Mouse (Mus musculus) neural tube, embryonic 15.5 days (tissue): ENCODE results near the gene Palb2. TPM values are rescaled to one million over a fixed set of nuclear protein-coding genes. Genes with fewer than 3 reads are reported as not detected.

Experiments used
- ATAC-seq: fragments of 200-750 bp; cut with Nextera tagmentation; 2 replicates; pipeline ENCODE4 v1.8.0; 2017; ENCODE audit warnings: mild to moderate bottlenecking, moderate TSS enrichment, moderate library complexity; ENCODE audit not compliant: low FRiP score
- H3K27ac ChIP-seq: fragments of 300-500 bp; sonication (generic); replicated peaks from 2 replicates; pipeline ENCODE4 v1.5.1; 2015; ENCODE audit warnings: mild to moderate bottlenecking, inconsistent platforms
- H3K27me3 ChIP-seq: fragments of 300-500 bp; sonication (generic); replicated peaks from 2 replicates; pipeline ENCODE4 v1.6.1; 2015; ENCODE audit warnings: inconsistent platforms
- H3K36me3 ChIP-seq: fragments of 300-500 bp; sonication (generic); 2 replicates; pipeline ENCODE4 v1.6.1; 2015; ENCODE audit warnings: inconsistent platforms
- H3K4me1 ChIP-seq: fragments of 300-500 bp; sonication (generic); 2 replicates; pipeline ENCODE4 v1.6.1; 2015; ENCODE audit warnings: inconsistent platforms
- H3K4me2 ChIP-seq: fragments of 300-500 bp; sonication (generic); 2 replicates; pipeline ENCODE4 v1.6.1; 2015; ENCODE audit warnings: inconsistent platforms, mild to moderate bottlenecking, moderate library complexity
- H3K4me3 ChIP-seq: fragments of 300-500 bp; sonication (generic); replicated peaks from 2 replicates; pipeline ENCODE4 v1.5.1; 2015; ENCODE audit warnings: mild to moderate bottlenecking, inconsistent platforms
- H3K9ac ChIP-seq: fragments of 300-500 bp; sonication (generic); replicated peaks from 2 replicates; pipeline ENCODE4 v1.6.1; 2015; ENCODE audit warnings: mild to moderate bottlenecking, inconsistent platforms
- H3K9me3 ChIP-seq: fragments of 300-500 bp; sonication (generic); replicated peaks from 2 replicates; pipeline ENCODE4 v1.6.1; 2016; ENCODE audit warnings: inconsistent platforms
- WGBS: fragments of 180-500 bp; shearing (Covaris S2); methylation state at CpG from one replicate; pipeline ENCODE4 v1.1.7; 2015; ENCODE audit warnings: mixed read lengths; 5-methylcytosine and 5-hydroxymethylcytosine counted together
- polyA plus RNA-seq: library from polyadenylated mRNA; unstranded; fragments of >200 nt; fragmentation: Nextera tagmentation; extraction: Ambion mirVana; gene quantifications from 2 replicates; pipeline ENCODE4 v1.2.1, GENCODE M21; 2015

Gene Palb2
- polyA plus RNA-seq, 1 experiment from 2014 or later = 4.6 TPM

DNA sequence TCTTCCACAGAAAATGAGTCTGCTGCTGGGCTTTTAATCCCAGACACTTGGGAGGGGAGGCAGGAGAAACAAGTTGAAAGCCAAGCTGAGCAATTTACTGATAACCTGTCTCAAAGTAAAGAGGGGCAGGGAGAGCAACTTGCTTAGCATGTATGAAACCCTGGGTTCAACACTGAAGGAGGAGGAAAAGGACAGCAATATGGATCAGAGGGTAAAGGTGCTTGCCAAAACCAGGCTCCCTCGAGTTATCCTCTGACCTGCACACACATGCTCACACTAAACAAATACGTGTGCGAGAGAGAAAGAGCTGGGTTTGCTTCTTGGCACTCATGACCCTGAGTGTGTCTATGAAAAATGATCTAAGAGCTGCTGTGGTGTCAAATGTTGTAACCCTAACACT lies 34.8 kb downstream of the Palb2 start:
- no peaks in the 10 kb centered on the region for H3K27me3 ChIP-seq
- H3K36me3 ChIP-seq = peaks cover 45% of the 10 kb centered on the region
- ATAC-seq = no peak
- no peaks in the 10 kb centered on the region for H3K9me3 ChIP-seq
- peaks cover 28% of the 10 kb centered on the region for H3K4me1 ChIP-seq
- no peak overlapping the region for H3K9ac ChIP-seq
- H3K4me3 ChIP-seq = no peak overlapping the region
- H3K4me2 ChIP-seq = no peak overlapping the region
- H3K27ac ChIP-seq = no peak overlapping the region
- 94% methylated on average over 3 of the region's 3 CpGs for WGBS

DNA sequence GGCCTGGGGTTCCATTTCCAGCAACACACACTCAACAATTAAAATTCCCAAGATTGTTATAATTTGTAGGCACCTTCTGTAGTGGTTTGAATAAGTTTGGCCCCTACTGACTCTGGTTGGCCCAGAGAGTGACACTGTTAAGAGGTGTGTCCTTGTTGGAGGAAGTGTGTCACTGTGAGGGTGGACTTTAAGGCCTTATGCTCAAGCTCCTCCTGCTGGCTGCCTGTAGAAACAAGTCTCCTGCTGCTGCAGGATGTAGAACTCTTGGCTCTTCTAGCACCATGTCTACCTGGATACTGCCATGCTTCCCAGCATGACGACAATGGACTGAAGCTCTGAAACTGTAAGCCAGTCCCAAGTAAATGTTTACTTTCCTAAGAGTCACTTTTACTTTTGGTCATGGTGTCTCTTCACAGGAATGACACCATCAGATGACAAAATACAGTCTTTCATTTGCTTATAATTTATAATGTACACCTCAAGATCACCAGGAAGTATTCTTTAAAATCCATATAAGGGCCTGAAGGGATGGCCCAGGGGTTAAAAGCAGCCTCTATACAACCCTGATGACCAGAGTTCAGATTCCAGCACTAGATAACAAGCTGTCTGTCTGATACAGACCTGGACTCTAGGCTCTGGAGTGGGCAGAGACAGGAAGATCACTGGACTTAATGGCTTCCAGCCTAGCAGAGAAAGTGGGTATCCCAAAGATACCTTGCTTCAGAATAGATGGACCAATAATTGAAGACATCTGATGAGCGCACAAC lies 38.0 kb downstream of the Palb2 start:
- no peaks in the 10 kb centered on the region for H3K9me3 ChIP-seq
- peaks cover 74% of the 10 kb centered on the region for H3K36me3 ChIP-seq
- no peak for ATAC-seq
- H3K4me3 ChIP-seq = no peak overlapping the region
- H3K4me1 ChIP-seq = peaks cover 8% of the 10 kb centered on the region
- no peak overlapping the region for H3K27ac ChIP-seq
- H3K4me2 ChIP-seq = no peak overlapping the region
- 100% methylated on average over 2 of the region's 2 CpGs for WGBS
- H3K27me3 ChIP-seq = no peaks in the 10 kb centered on the region
- no peak overlapping the region for H3K9ac ChIP-seq

DNA sequence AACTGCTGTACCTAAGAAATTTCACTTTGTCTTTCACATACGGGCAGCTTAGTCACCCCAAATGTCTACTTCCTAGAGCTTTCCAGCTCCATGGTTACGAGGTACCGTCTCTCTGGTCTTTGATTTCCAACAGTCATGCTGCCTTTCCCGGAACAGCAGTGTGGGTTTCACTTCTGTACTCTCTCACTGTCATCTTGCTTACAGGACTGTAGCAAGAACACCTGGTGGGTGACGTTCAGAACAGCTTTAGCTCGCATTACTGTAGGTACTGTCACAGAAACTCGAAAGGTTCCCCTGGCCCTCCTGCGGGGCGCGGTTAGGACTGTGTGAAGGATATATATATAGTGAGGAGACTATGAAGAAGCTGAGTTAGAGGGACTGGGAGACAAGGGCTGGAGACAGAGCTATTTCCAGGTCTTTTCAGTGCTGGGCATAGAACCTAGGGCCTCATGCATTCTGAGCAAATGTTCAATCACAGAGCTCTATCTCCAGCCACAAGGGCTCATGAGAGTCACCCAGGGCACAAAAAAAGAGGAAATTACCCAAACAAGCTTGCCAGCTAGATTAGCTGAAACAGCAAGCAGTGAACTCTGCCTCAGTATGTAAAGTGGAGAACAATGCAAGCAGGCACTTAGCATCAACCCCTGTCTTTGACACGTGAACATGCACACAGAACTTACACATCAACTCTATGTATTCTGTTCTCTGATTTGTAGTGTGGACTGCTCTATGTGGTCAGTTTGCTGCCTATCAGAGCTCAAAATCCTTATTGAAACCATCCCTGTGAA lies 45.4 kb downstream of the Palb2 start:
- H3K27ac ChIP-seq = no peak overlapping the region
- peaks cover 75% of the 10 kb centered on the region for H3K36me3 ChIP-seq
- ATAC-seq = no peak
- H3K4me3 ChIP-seq = no peak overlapping the region
- H3K4me2 ChIP-seq = no peak overlapping the region
- WGBS = 93% methylated on average over 11 of the region's 11 CpGs
- no peak overlapping the region for H3K9ac ChIP-seq
- H3K4me1 ChIP-seq = no peaks in the 10 kb centered on the region
- no peaks in the 10 kb centered on the region for H3K9me3 ChIP-seq
- no peaks in the 10 kb centered on the region for H3K27me3 ChIP-seq

DNA sequence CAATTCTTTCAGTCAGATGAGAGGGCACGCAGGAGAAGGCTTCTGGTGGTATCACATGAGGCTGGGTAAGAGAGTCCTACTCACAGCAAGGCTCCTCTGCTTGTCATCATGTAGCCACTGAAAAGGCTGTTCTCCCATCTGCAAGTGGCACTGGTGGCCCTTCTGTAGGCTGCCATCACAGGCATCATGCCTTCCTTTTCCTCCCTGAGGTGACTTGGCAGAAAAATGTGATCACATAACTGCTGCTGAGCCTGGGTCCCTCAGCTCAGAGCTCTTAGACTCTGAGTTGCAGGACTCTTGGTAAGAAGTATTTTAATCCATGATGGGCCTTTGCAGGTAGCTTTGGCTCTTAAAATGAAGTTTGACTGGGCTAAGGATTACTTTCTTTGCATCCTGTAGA lies 51.7 kb downstream of the Palb2 start:
- no peaks in the 10 kb centered on the region for H3K9me3 ChIP-seq
- no peak overlapping the region for H3K4me2 ChIP-seq
- ATAC-seq = no peak
- H3K27me3 ChIP-seq = no peaks in the 10 kb centered on the region
- H3K27ac ChIP-seq = no peak overlapping the region
- no peak overlapping the region for H3K4me3 ChIP-seq
- H3K9ac ChIP-seq = no peak overlapping the region
- WGBS = 97% methylated on average over 1 of the region's 1 CpGs
- H3K4me1 ChIP-seq = no peaks in the 10 kb centered on the region
- H3K36me3 ChIP-seq = peaks cover 74% of the 10 kb centered on the region

DNA sequence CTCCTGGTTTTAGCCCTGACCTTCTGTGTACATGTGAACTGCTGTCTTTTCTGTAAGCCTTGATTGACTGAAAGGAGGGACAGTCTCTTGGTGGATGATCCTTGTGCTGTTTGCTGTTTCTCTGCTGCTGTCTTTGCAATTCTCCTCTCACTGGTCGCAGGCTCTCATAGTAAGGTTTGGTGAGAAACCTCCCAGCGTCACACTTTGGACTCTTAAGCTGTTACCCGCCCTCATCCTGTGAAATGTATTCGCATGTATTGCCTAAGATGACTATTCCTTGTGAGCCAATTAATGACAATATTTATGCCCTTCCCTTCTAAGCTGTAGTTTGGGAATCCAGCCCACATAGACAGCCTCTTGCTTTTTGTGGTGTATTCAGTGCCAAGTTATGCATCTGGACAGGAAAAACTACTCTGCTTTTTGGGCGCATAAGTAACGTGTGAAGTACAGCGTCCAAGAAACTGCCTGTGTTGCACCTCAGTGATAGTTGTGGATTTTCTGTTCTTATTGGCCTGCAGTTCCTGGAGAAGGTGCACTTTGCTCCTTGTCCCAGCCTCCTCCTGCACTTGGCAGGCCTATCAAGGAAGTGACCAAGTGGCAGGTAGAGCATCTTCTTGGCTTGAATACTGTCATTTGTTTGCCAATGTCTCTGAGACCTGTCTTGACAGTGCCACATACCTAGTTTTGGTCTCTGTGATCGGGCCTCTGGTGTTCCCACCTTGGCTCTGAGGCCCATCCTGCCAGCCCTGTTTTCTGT lies 52.8 kb downstream of the Palb2 start:
- H3K4me1 ChIP-seq = no peaks in the 10 kb centered on the region
- no peak for ATAC-seq
- no peak overlapping the region for H3K4me2 ChIP-seq
- H3K36me3 ChIP-seq = peaks cover 79% of the 10 kb centered on the region
- no peaks in the 10 kb centered on the region for H3K9me3 ChIP-seq
- H3K4me3 ChIP-seq = no peak overlapping the region
- H3K27ac ChIP-seq = no peak overlapping the region
- no peak overlapping the region for H3K9ac ChIP-seq
- no peaks in the 10 kb centered on the region for H3K27me3 ChIP-seq
- 94% methylated on average over 8 of the region's 8 CpGs for WGBS

DNA sequence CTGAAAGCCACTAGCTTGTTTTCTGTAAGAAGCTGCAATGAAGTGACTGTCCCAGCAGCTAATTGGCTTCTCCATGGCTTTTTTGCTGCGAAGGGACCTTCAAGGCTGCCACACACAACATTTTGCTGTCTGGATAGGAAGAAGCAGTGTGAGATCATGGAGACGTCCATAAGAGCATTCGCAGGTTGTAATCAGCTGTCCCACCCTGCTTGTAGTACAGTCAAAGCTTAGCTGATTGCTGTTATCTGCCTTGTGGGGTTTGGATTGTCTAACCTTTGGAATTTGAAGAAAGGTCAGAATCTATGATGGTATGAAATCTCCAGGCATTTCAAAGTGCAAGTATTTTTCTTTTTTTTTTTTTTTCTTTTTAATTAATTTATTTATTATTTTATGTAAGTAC lies 58.4 kb downstream of the Palb2 start:
- Histone ChIP-seq H3K4me3 (no peak overlapping the region), H3K9ac (no peak overlapping the region), H3K4me1 (peaks cover 10% of the 10 kb centered on the region), H3K4me2 (no peak overlapping the region), H3K27ac (no peak overlapping the region), H3K9me3 (no peaks in the 10 kb centered on the region), H3K36me3 (peaks cover 83% of the 10 kb centered on the region), H3K27me3 (no peaks in the 10 kb centered on the region)
- ATAC-seq = no peak
- 93% methylated on average over 3 of the region's 3 CpGs for WGBS

DNA sequence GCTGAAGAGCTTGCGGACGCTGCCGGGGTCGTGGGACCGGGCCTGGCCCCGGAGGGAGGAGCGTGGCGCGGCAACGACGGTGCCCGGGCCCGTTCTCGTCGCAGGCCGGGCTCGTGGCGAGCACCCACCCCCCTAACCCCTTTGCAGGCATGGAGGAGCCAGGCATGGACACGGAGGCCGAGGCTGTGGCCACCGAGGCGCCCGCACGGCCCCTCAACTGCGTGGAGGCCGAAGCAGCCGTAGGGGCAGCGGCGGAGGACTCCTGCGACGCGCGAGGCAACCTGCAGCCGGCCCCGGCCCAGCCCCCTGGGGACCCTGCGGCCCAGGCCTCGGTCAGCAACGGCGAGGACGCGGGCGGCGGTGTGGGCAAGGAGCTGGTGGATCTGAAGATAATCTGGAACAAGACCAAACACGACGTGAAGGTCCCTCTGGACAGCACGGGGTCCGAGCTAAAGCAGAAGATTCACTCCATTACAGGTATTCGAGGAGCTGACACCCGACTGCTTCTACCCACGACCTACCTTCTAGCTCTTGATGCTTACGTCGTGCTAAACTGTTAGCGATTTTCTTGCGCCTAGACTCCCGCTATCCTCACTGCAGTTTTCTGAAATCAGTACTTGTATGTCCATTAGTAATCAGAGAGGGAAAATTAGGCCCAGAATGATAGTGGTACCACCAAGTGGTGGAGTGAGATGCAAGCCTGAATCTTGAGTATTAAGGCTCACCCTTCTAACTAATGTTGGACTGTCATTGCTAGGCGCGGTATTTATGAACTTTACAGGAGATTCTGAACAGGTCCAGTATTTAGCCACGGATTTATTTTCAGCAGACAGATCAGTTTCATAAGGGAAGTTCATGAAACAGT lies 65.0 kb downstream of the Palb2 start:
- peak; percentile 34 for ATAC-seq
- H3K27me3 ChIP-seq = no peaks in the 10 kb centered on the region
- peaks cover 26% of the 10 kb centered on the region for H3K36me3 ChIP-seq
- H3K4me3 ChIP-seq = peak overlapping the region; percentile 99
- 5% methylated on average over 55 of the region's 58 CpGs for WGBS
- peak overlapping the region; percentile 98 for H3K9ac ChIP-seq
- peaks cover 38% of the 10 kb centered on the region for H3K4me1 ChIP-seq
- H3K4me2 ChIP-seq = peak overlapping the region; percentile 79
- peak overlapping the region; percentile 97 for H3K27ac ChIP-seq
- no peaks in the 10 kb centered on the region for H3K9me3 ChIP-seq

DNA sequence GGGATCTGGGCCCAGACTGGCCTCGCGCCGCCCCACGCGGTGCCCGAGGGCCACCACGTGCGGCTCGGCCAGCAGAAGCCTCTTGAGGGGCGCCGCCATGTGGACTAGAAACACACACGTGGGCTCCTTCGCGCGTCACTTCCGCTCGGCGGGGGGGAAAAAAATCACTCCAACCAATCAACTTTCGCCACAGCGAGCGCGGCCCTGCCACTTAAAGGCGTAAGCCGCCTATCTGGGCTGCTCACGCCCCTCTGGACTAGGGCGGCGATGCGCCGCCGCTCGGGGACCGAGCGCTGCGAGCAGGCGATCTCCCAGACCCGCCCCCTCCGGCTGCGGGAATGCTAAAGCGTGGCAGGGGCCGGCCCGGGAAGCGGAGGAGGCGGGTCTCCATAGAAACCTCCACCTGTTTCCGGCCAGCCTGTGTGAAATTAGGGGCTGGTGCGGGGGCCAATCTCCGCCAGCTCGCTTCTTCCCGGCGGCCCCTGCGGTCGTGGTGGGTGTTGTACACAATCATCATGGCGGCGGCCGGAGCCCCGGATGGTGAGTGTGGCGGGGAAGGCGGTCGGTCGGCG lies 65.8 kb downstream of the Palb2 start, which contains the start of the genes Ubfd1 and Ears2:
Ubfd1 (plus strand) TSS at position 231 of the 572 bp plus-strand sequence.
Ears2 (minus strand) TSS at position 319 of the 572 bp plus-strand sequence.
- 0% methylated on average over 57 of the region's 60 CpGs for WGBS
- H3K27ac ChIP-seq = peak within 1 kb of the TSS; percentile 97

DNA sequence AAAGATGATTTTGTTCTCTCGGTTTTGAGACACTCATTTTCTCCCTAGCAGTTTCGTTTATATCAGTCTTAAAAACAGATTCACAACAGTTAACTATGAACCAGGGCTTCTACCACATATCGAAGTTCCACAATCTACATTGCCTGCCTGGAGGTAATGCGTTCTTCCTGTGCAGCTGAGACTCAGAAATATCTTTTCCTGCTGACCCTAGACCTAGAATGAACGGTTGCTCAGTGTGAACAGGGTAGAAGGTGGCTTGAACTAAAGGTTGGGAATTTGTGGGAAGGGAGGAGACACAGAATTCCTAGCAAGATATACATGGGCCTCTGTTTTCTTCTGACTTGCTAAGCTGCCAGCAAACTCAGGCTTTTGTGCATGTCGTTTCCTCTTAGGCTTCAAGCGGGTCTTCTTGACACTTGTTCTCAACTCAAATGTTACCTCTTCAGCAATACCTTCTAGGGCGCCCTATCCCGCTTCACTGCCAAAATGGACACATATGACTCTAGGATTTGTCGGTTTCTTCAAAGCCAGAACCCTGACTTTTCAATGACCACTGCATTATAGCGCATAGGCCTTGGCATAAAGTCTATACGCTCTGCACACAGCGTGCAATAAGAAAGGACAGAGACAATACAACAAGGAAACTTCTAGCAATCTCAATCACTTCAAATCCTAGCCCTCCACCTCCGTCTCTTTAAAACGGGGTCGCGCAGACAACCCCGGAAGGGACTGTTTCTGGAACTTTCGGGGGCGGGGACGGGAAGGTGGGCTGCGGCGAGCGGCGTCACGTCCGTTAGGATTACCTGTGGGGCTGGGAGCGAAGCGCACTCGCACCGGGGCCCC lies 66.5 kb downstream of the Palb2 start:
- WGBS = 21% methylated on average over 31 of the region's 31 CpGs
- ATAC-seq = peak; percentile 80
- Histone ChIP-seq H3K9me3 (no peaks in the 10 kb centered on the region), H3K36me3 (peaks cover 18% of the 10 kb centered on the region), H3K27ac (peak overlapping the region; percentile 97), H3K4me1 (peaks cover 38% of the 10 kb centered on the region), H3K9ac (peak overlapping the region; percentile 98), H3K4me3 (peak overlapping the region; percentile 99), H3K27me3 (no peaks in the 10 kb centered on the region), H3K4me2 (peak overlapping the region; percentile 79)

More for the DNA sequence above, 65.8 kb downstream of the Palb2 start, which contains the start of the genes Ubfd1 and Ears2:
- peak within 1 kb of the TSS; percentile 99 for H3K4me3 ChIP-seq
- peak within 1 kb of the TSS; percentile 98 for H3K9ac ChIP-seq
- H3K27me3 ChIP-seq = no peaks in the 10 kb centered on the region
- H3K36me3 ChIP-seq = peaks cover 20% of the 10 kb centered on the region
- H3K9me3 ChIP-seq = no peaks in the 10 kb centered on the region
- peak; percentile 97 for ATAC-seq
- peaks cover 38% of the 10 kb centered on the region for H3K4me1 ChIP-seq
- H3K4me2 ChIP-seq = peak within 1 kb of the TSS; percentile 79

DNA sequence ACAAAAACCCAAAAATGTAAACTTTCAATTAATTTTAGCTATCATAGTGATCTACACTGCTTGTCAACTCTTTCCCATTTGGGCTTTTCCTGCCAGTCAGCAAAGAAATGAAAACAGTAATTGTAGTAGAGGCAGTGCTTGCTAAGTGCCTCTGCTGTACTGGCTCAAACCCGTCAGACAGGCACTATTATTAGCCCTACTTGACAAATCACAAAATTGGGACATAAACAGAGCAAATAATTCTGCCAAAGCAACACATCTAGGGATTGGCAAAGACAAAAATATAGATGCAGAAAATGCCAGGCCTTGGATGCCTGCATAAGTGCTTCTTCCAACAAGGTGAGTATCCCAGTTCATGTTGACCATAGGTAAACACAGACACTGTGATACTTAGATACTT lies 67.1 kb downstream of the Palb2 start:
- ATAC-seq = no peak
- Histone ChIP-seq H3K4me2 (peak overlapping the region; percentile 79), H3K9me3 (no peaks in the 10 kb centered on the region), H3K4me3 (no peak overlapping the region), H3K27ac (no peak overlapping the region), H3K4me1 (peaks cover 37% of the 10 kb centered on the region), H3K9ac (no peak overlapping the region), H3K36me3 (peaks cover 17% of the 10 kb centered on the region), H3K27me3 (no peaks in the 10 kb centered on the region)
- WGBS = 87% methylated on average over 1 of the region's 1 CpGs
